Mouse (Mus musculus) ES-Bruce4 (cell line): ENCODE results near the gene Tmco4. TPM values are rescaled to one million over a fixed set of nuclear protein-coding genes. Genes with fewer than 3 reads are reported as not detected.

Experiments
- H3K27ac ChIP-seq: 2 replicates; pipeline ENCODE4 v1.5.1; 2012; ENCODE audit warnings: low read length, inconsistent platforms; ENCODE audit not compliant: insufficient read depth
- H3K27me3 ChIP-seq: 2 replicates; pipeline ENCODE4 v1.6.1; 2012; ENCODE audit warnings: mild to moderate bottlenecking, low read length, inconsistent platforms; ENCODE audit not compliant: control insufficient read depth, poor library complexity, insufficient read depth, severe bottlenecking
- H3K36me3 ChIP-seq: 2 replicates; pipeline ENCODE4 v1.6.1; 2012; ENCODE audit warnings: inconsistent platforms, mild to moderate bottlenecking, low read length, moderate library complexity; ENCODE audit not compliant: control insufficient read depth, poor library complexity, insufficient read depth, severe bottlenecking
- H3K4me1 ChIP-seq: one replicate; pipeline ENCODE4 v1.8.1; 2011; ENCODE audit warnings: low read length; ENCODE audit not compliant: control insufficient read depth, insufficient read depth
- H3K4me3 ChIP-seq: 2 replicates; pipeline ENCODE4 v1.5.1; 2011; ENCODE audit warnings: low read depth, mild to moderate bottlenecking, low read length
- H3K9ac ChIP-seq: 2 replicates; pipeline ENCODE4 v1.6.1; 2012; ENCODE audit warnings: low read depth, mild to moderate bottlenecking, inconsistent platforms; ENCODE audit not compliant: poor library complexity, severe bottlenecking
- H3K9me3 ChIP-seq: replicated peaks from 2 replicates; pipeline ENCODE4 v1.6.1; 2012; ENCODE audit warnings: mild to moderate bottlenecking, low read length, inconsistent platforms; ENCODE audit not compliant: control insufficient read depth, poor library complexity, insufficient read depth, severe bottlenecking
- CTCF ChIP-seq: IDR thresholded peaks from one replicate; pipeline ENCODE4 v1.8.1; 2011; ENCODE audit warnings: low read depth, low read length
- EP300 ChIP-seq: IDR thresholded peaks from 2 replicates; pipeline ENCODE4 v1.6.1; 2011; ENCODE audit warnings: low read depth, low read length; ENCODE audit not compliant: insufficient read depth
- POLR2A ChIP-seq: IDR thresholded peaks from one replicate; pipeline ENCODE4 v1.8.1; 2011; ENCODE audit warnings: low read length; ENCODE audit not compliant: insufficient read depth
- polyA plus RNA-seq: library from polyadenylated mRNA; stranded (reverse); fragments of >200 nt; gene quantifications from 2 replicates; pipeline ENCODE4 v1.2.4, GENCODE M21; 2011; ENCODE audit warnings: low read depth; ENCODE audit not compliant: missing spikeins, insufficient read depth, insufficient read length

The Tmco4 gene
- polyA plus RNA-seq, 1 experiment: 3.9 TPM

- Histone ChIP-seq H3K27ac (no peak overlapping the region), H3K9ac (no peak overlapping the region), H3K9me3 (no peaks in the 10 kb centered on the region), H3K36me3 (no peaks in the 10 kb centered on the region), H3K27me3 (no peaks in the 10 kb centered on the region), H3K4me1 (no peaks in the 10 kb centered on the region), H3K4me3 (no peak overlapping the region)
- TF ChIP-seq EP300 (no peak), POLR2A (no peak), CTCF (no peak)
Measured at GRCm38 (mm10) chr4:139057291-139057690, 84.6 kb downstream of the Tmco4 start.

GRCm38 (mm10) chr4:139058029-139058428 is 85.3 kb downstream of the Tmco4 start:
- Histone ChIP-seq H3K9ac (no peak overlapping the region), H3K36me3 (no peaks in the 10 kb centered on the region), H3K4me3 (no peak overlapping the region), H3K4me1 (no peaks in the 10 kb centered on the region), H3K9me3 (no peaks in the 10 kb centered on the region), H3K27me3 (no peaks in the 10 kb centered on the region), H3K27ac (no peak overlapping the region)
- TF ChIP-seq EP300 (no peak), CTCF (no peak), POLR2A (no peak)

GRCm38 (mm10) chr4:139059569-139059968 is 86.9 kb downstream of the Tmco4 start:
- Histone ChIP-seq H3K27ac (no peak overlapping the region), H3K4me1 (no peaks in the 10 kb centered on the region), H3K9ac (no peak overlapping the region), H3K27me3 (no peaks in the 10 kb centered on the region), H3K36me3 (no peaks in the 10 kb centered on the region), H3K9me3 (no peaks in the 10 kb centered on the region), H3K4me3 (no peak overlapping the region)
- TF ChIP-seq POLR2A (no peak), CTCF (no peak), EP300 (no peak)

GRCm38 (mm10) chr4:139064831-139065230 is 92.1 kb downstream of the Tmco4 start:
- no peaks in the 10 kb centered on the region for H3K9me3 ChIP-seq
- no peak overlapping the region for H3K9ac ChIP-seq
- TF ChIP-seq POLR2A: no peak
- TF ChIP-seq EP300: no peak
- no peak for TF ChIP-seq CTCF
- H3K4me1 ChIP-seq: no peaks in the 10 kb centered on the region
- H3K27ac ChIP-seq: no peak overlapping the region
- no peaks in the 10 kb centered on the region for H3K27me3 ChIP-seq
- no peak overlapping the region for H3K4me3 ChIP-seq
- no peaks in the 10 kb centered on the region for H3K36me3 ChIP-seq

GRCm38 (mm10) chr4:139068287-139068686 is 95.6 kb downstream of the Tmco4 start:
- TF ChIP-seq POLR2A (no peak), EP300 (no peak)

GRCm38 (mm10) chr4:139074060-139074459 is 101.4 kb downstream of the Tmco4 start:
- H3K9ac ChIP-seq: no peak overlapping the region
- no peaks in the 10 kb centered on the region for H3K4me1 ChIP-seq
- TF ChIP-seq EP300 (no peak), POLR2A (no peak), CTCF (no peak)
- H3K27ac ChIP-seq: no peak overlapping the region
- peak overlapping the region; percentile 52 for H3K4me3 ChIP-seq
- H3K27me3 ChIP-seq: peaks cover 2% of the 10 kb centered on the region; the same call in 1 of the 2 replicates
- H3K36me3 ChIP-seq: no peaks in the 10 kb centered on the region
- H3K9me3 ChIP-seq: no peaks in the 10 kb centered on the region

More at GRCm38 (mm10) chr4:139068287-139068686, 95.6 kb downstream of the Tmco4 start:
- no peaks in the 10 kb centered on the region for H3K36me3 ChIP-seq
- H3K4me1 ChIP-seq: no peaks in the 10 kb centered on the region
- no peaks in the 10 kb centered on the region for H3K27me3 ChIP-seq
- no peak overlapping the region for H3K9ac ChIP-seq
- no peak overlapping the region for H3K27ac ChIP-seq
- H3K4me3 ChIP-seq: no peak overlapping the region
- H3K9me3 ChIP-seq: no peaks in the 10 kb centered on the region
